8 mouse cellular contexts compared by ENCODE assay signal in genomic region chr8:126536928-126537618, GRCm38 (mm10). TPM values are rescaled to one million over a fixed set of nuclear protein-coding genes. Genes with fewer than 3 reads are reported as not detected.
DNase-seq lines count a peak whose midpoint lies in the region; ATAC-seq and TF ChIP-seq lines count a peak whose summit lies in the region.

No protein-coding gene starts in this region.

- H3K9me3 ChIP-seq in MEL (replicated peaks; ENCODE audit: insufficient read depth, low read length) = no peaks in the 10 kb centered on the region
- no peaks in the 10 kb centered on the region for H3K9me3 ChIP-seq in hindbrain, embryonic 12.5 days (replicated peaks)

- WGBS in cerebellum, adult 2 months = 1% methylated on average over 6 of the region's 6 CpGs
- 19% methylated on average over 6 of the region's 6 CpGs for WGBS in hindbrain, embryonic 12.5 days

- H3K4me3 ChIP-seq in MEL (ENCODE audit: control insufficient read depth in 1 of 2, insufficient read depth in 1 of 2, low read depth in 2 of 2, low read length in 2 of 2) = no peak overlapping the region
- no peak overlapping the region for H3K4me3 ChIP-seq in cerebellum, adult 2 months (replicated peaks; ENCODE audit: insufficient read depth, low read depth, low read length)
- H3K4me3 ChIP-seq in hindbrain, embryonic 12.5 days = no peak overlapping the region

- 0 out of 2 replicates have a peak overlapping the region, but pooled peaks have one; percentile 3 for H3K4me2 ChIP-seq in hindbrain, embryonic 12.5 days (replicated peaks)

- TF ChIP-seq POLR2A in MEL (IDR thresholded peaks at IDR 0.05; ENCODE audit: control insufficient read depth in 1 of 2, insufficient read depth in 1 of 2, low read depth in 1 of 2, low read length in 2 of 2, poor library complexity in 1 of 2) = no peak
- peak; percentile 9; the same call in 1 of the 2 replicates for TF ChIP-seq POLR2A in cerebellum, adult 2 months (IDR thresholded peaks at IDR 0.05; ENCODE audit: borderline replicate concordance, insufficient read depth, low read length)

- TF ChIP-seq EP300 in MEL (IDR thresholded peaks at IDR 0.05; ENCODE audit: low read depth in 1 of 2, low read length in 2 of 2) = no peak

- no peak overlapping the region for H3K9ac ChIP-seq in MEL (ENCODE audit: control insufficient read depth, low read depth, low read length, poor library complexity, severe bottlenecking)
- H3K9ac ChIP-seq in hindbrain, embryonic 12.5 days = no peak overlapping the region; the same call in 1 of the 2 replicates

- no peak for TF ChIP-seq CTCF in MEL (IDR thresholded peaks at IDR 0.05 in 2 of 3, conservative IDR thresholded peaks at IDR 0.05 in 1 of 3; ENCODE audit: control insufficient read depth in 1 of 3, insufficient read depth in 1 of 3, low read depth in 2 of 3, low read length in 3 of 3, poor library complexity in 1 of 3, severe bottlenecking in 1 of 3)
- TF ChIP-seq CTCF in cerebellum, adult 2 months (IDR thresholded peaks at IDR 0.05; ENCODE audit: borderline replicate concordance, insufficient read depth, low read depth, low read length) = no peak

- no peak for DNase-seq in MEL (ENCODE audit: low read depth, low spot score)
- peak; percentile 86 to 91 for DNase-seq in cerebellum, adult 2 months
- DNase-seq in frontal cortex, postnatal 14 days (ENCODE audit: low spot score in 2 of 2) = peak; percentile 70 to 86
- peak; percentile 81 to 83 for DNase-seq in layer of hippocampus, postnatal 10 days (ENCODE audit: low spot score in 2 of 2)
- peak; percentile 73 for DNase-seq in lung, postnatal 14 days
- DNase-seq in right cerebral cortex, postnatal 25 days = peak; percentile 82

- ATAC-seq in hindbrain, embryonic 12.5 days (ENCODE audit: low FRiP score) = peak; percentile 58
- no peak for ATAC-seq in erythroblast, adult 5-6 weeks (replicated peaks; ENCODE audit: low FRiP score, poor library complexity, severe bottlenecking)

- no peak for TF ChIP-seq RAD21 in MEL (IDR thresholded peaks at IDR 0.05; ENCODE audit: low read depth, low read length)

- 0 out of 4 replicates have a peak, but pooled peaks cover 0 to 3% of the 10 kb centered on the region in 2 experiments for H3K36me3 ChIP-seq in MEL (ENCODE audit: control insufficient read depth in 1 of 2, insufficient read depth in 2 of 2, low read length in 2 of 2)
- no peaks in the 10 kb centered on the region for H3K36me3 ChIP-seq in hindbrain, embryonic 12.5 days

- H3K27ac ChIP-seq in MEL (ENCODE audit: control insufficient read depth, low read depth, low read length) = no peak overlapping the region
- peak overlapping the region; percentile 97 for H3K27ac ChIP-seq in cerebellum, adult 2 months (ENCODE audit: insufficient read depth, low read length)
- H3K27ac ChIP-seq in hindbrain, embryonic 12.5 days = peak overlapping the region; percentile 93

- H3K27me3 ChIP-seq in MEL (ENCODE audit: control insufficient read depth in 1 of 2, insufficient read depth in 2 of 2, low read length in 2 of 2) = no peaks in the 10 kb centered on the region
- no peaks in the 10 kb centered on the region for H3K27me3 ChIP-seq in cerebellum, adult 2 months (ENCODE audit: control insufficient read depth, insufficient read depth, low read length)
- no peaks in the 10 kb centered on the region for H3K27me3 ChIP-seq in hindbrain, embryonic 12.5 days

- no peaks in the 10 kb centered on the region for H3K79me2 ChIP-seq in MEL (ENCODE audit: control insufficient read depth, insufficient read depth, low read length, poor library complexity)

- 0 out of 4 replicates have a peak, but pooled peaks cover 0 to 3% of the 10 kb centered on the region in 2 experiments for H3K4me1 ChIP-seq in MEL (ENCODE audit: control insufficient read depth in 1 of 2, insufficient read depth in 2 of 2, low read length in 2 of 2)
- H3K4me1 ChIP-seq in cerebellum, adult 2 months (ENCODE audit: control insufficient read depth, insufficient read depth, low read length) = peaks cover 47% of the 10 kb centered on the region
- peaks cover 50% of the 10 kb centered on the region for H3K4me1 ChIP-seq in hindbrain, embryonic 12.5 days

TF ChIP-seq in MEL, 35 proteins besides CTCF, POLR2A, EP300 and RAD21:
- no peak for TF ChIP-seq MAZ (IDR thresholded peaks at IDR 0.05; ENCODE audit: low read depth, low read length)
- no peak for TF ChIP-seq KAT2A (conservative IDR thresholded peaks at IDR 0.05; ENCODE audit: low read depth, low read length)
- TF ChIP-seq CHD1 (IDR thresholded peaks at IDR 0.05; ENCODE audit: low read depth, low read length) = no peak
- TF ChIP-seq MAFK (IDR thresholded peaks at IDR 0.05; ENCODE audit: borderline replicate concordance, low read depth, low read length) = no peak
- peak; percentile 38; the same call in 1 of the 2 replicates for TF ChIP-seq MEF2A (IDR thresholded peaks at IDR 0.05; ENCODE audit: extremely low read depth, insufficient replicate concordance, low read depth, low read length, poor library complexity, severe bottlenecking)
- 0 out of 2 replicates have a peak, but pooled peaks have one; percentile 15 for TF ChIP-seq ETS1 (IDR thresholded peaks at IDR 0.05; ENCODE audit: low read depth, low read length)
TF ChIP-seq in MEL: peak in this region for 2.

RNA-seq across cellular contexts. Expression of gene Irf2bp2, which starts 56.7 kb away (rescaled TPM):
- 30.4 and 37.2 TPM in 2 replicates for total RNA-seq in MEL (2012; rRNA removed)
- 10 to 100 TPM in 1 of 2 experiments, not detected in 1; 17.1 TPM for polyA plus RNA-seq in MEL (2012; ENCODE audit: insufficient read depth in 1 of 2, insufficient read length in 2 of 2, low read depth in 1 of 2, low replicate concordance in 2 of 2, missing spikeins in 1 of 2)
- polyA plus RNA-seq in cerebellum, adult 2 months (2012; rRNA removed) = 42.0 and 42.4 TPM in 2 replicates
- 8.8 and 9.6 TPM in 2 replicates for polyA plus RNA-seq in hindbrain, embryonic 12.5 days (2016; fragmentation: Nextera tagmentation; extraction: Ambion mirVana)
- 10 to 100 TPM; 57.0 to 63.1 TPM for total RNA-seq in layer of hippocampus, postnatal 10 days (2021)
- total RNA-seq in erythroblast, adult 5-6 weeks (2015; ENCODE audit: low replicate concordance) = 21.3 and 34.7 TPM in 2 replicates
- 19.5 and 25.1 TPM in 2 replicates for total RNA-seq in erythroblast, adult 5-6 weeks (2017; ENCODE audit: low replicate concordance)
